12 mouse cellular contexts compared by ENCODE assay signal in the genomic region with DNA sequence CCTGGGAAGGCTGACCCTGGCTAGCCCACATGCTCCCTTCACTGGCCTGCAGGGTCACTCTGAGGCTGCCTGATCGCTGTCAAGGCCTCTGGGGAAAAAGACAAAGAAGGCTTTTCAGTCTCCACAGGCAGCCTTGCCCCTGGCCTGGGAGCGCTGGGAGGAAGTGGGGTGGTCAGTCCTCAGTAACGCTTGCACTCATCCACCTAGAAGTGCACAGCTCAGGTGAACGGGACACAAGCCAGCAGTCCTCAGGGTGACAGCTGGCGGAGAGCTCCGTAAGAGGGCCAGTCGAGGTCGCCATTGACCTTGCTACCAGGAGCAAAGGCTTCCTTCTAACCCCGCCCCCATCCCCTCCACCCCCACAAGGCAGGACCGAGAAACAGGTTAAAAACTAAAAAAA. TPM values are rescaled to one million over a fixed set of nuclear protein-coding genes. Genes with fewer than 3 reads are reported as not detected.
A peak's percentile ranks its signal among the peaks of the same experiment; 100 is the strongest.
DNase-seq lines count a peak whose midpoint lies in the region; ATAC-seq lines count a peak whose summit lies in the region.
"Had no signal": no experiment of that assay in that cellular context is flagged by ENCODE, and none has a peak within 500 bp of the region (broad histone marks: within the 10 kb centered on the region; RNA-seq: fewer than 3 reads in every experiment).

No protein-coding gene starts in this region.

- no peak overlapping the region for H3K4me2 ChIP-seq in kidney, embryonic 14.5 days (replicated peaks; ENCODE audit: low read depth, low read length)
- no peak overlapping the region for H3K4me2 ChIP-seq in embryonic facial prominence, embryonic 13.5 days
- no peak overlapping the region for H3K4me2 ChIP-seq in limb, embryonic 15.5 days
- H3K4me2 ChIP-seq: forebrain, embryonic 12.5 days; liver, embryonic 13.5 days; midbrain, embryonic 11.5 days had no signal

- H3K4me3 ChIP-seq in kidney, embryonic 14.5 days (ENCODE audit: low read length): no peak overlapping the region
- 0 out of 2 replicates have a peak overlapping the region, but pooled peaks have one; percentile 1 for H3K4me3 ChIP-seq in embryonic facial prominence, embryonic 10.5 days
- no peak overlapping the region for H3K4me3 ChIP-seq in embryonic facial prominence, embryonic 13.5 days
- no peak overlapping the region for H3K4me3 ChIP-seq in limb, embryonic 15.5 days
- H3K4me3 ChIP-seq: forebrain, embryonic 12.5 days; liver, embryonic 13.5 days had no signal

- no peak for DNase-seq in kidney, adult 9 months
- DNase-seq in embryonic facial prominence, embryonic 10.5 days (ENCODE audit: low spot score): peak; percentile 43
- no peak for DNase-seq in thymus, postnatal 36 days
- no peak for DNase-seq in right cerebral cortex, postnatal 4 days
- DNase-seq: gastrocnemius, postnatal 25 days; liver, embryonic 13.5 days had no signal

- peaks cover 4% of the 10 kb centered on the region; the same call in 1 of the 2 replicates for H3K36me3 ChIP-seq in kidney, embryonic 14.5 days (ENCODE audit: control insufficient read depth, insufficient read depth, low read length)
- peaks cover 54% of the 10 kb centered on the region for H3K36me3 ChIP-seq in embryonic facial prominence, embryonic 10.5 days (replicated peaks)
- H3K36me3 ChIP-seq in embryonic facial prominence, embryonic 13.5 days: peaks cover 23% of the 10 kb centered on the region
- peaks cover 14% of the 10 kb centered on the region; the same call in 1 of the 2 replicates for H3K36me3 ChIP-seq in limb, embryonic 15.5 days

- H3K9ac ChIP-seq in kidney, embryonic 14.5 days (ENCODE audit: low read depth, low read length): peak overlapping the region; percentile 28; the same call in 1 of the 2 replicates
- peak overlapping the region; percentile 49; the same call in 1 of the 2 replicates for H3K9ac ChIP-seq in embryonic facial prominence, embryonic 13.5 days
- H3K9ac ChIP-seq in limb, embryonic 15.5 days: no peak overlapping the region
- H3K9ac ChIP-seq: forebrain, embryonic 12.5 days; liver, embryonic 13.5 days had no signal

- ATAC-seq in kidney, embryonic 14.5 days (ENCODE audit: low FRiP score, low TSS enrichment): 0 out of 2 replicates have a peak, but pooled peaks have one; percentile 4
- ATAC-seq in embryonic facial prominence, embryonic 13.5 days (ENCODE audit: insufficient number of reproducible peaks, insufficient read depth, low FRiP score, low TSS enrichment, low read depth): no peak
- 0 out of 2 replicates have a peak, but pooled peaks have one; percentile 11 for ATAC-seq in limb, embryonic 15.5 days (ENCODE audit: insufficient number of reproducible peaks, low FRiP score, low TSS enrichment, low read depth)
- ATAC-seq: inflammation-experienced regulatory T-cells, adult 6 months had no signal

- 42% methylated on average over 10 of the region's 10 CpGs for WGBS in kidney, embryonic 14.5 days
- 39% methylated on average over 10 of the region's 10 CpGs for WGBS in embryonic facial prominence, embryonic 10.5 days
- WGBS in embryonic facial prominence, embryonic 13.5 days: 44% methylated on average over 10 of the region's 10 CpGs
- 54% methylated on average over 10 of the region's 10 CpGs for WGBS in limb, embryonic 15.5 days

- H3K27me3 ChIP-seq in kidney, embryonic 14.5 days (ENCODE audit: control insufficient read depth, insufficient read depth, low read length): no peaks in the 10 kb centered on the region
- H3K27me3 ChIP-seq in embryonic facial prominence, embryonic 10.5 days (replicated peaks; ENCODE audit: low read depth, poor library complexity, severe bottlenecking): no peaks in the 10 kb centered on the region
- H3K27me3 ChIP-seq in embryonic facial prominence, embryonic 13.5 days: no peaks in the 10 kb centered on the region
- no peaks in the 10 kb centered on the region for H3K27me3 ChIP-seq in limb, embryonic 15.5 days
- H3K27me3 ChIP-seq: forebrain, embryonic 12.5 days; liver, embryonic 13.5 days had no signal

- peak overlapping the region; percentile 76 for H3K27ac ChIP-seq in kidney, embryonic 14.5 days (ENCODE audit: low read depth, low read length)
- peak overlapping the region; percentile 82 for H3K27ac ChIP-seq in embryonic facial prominence, embryonic 10.5 days (replicated peaks)
- H3K27ac ChIP-seq in embryonic facial prominence, embryonic 13.5 days: peak overlapping the region; percentile 89
- peak overlapping the region; percentile 83 for H3K27ac ChIP-seq in limb, embryonic 15.5 days
- H3K27ac ChIP-seq: liver, embryonic 13.5 days had no signal

- no peaks in the 10 kb centered on the region; the same call in 1 of the 2 replicates for H3K9me3 ChIP-seq in kidney, embryonic 14.5 days (ENCODE audit: control insufficient read depth, low read length)
- H3K9me3 ChIP-seq in embryonic facial prominence, embryonic 10.5 days: no peaks in the 10 kb centered on the region
- 0 out of 2 replicates have a peak, but pooled peaks cover 7% of the 10 kb centered on the region for H3K9me3 ChIP-seq in embryonic facial prominence, embryonic 13.5 days
- H3K9me3 ChIP-seq in limb, embryonic 15.5 days: no peaks in the 10 kb centered on the region
- H3K9me3 ChIP-seq: forebrain, embryonic 12.5 days; liver, embryonic 13.5 days had no signal

- peaks cover 17% of the 10 kb centered on the region for H3K4me1 ChIP-seq in kidney, embryonic 14.5 days (ENCODE audit: control insufficient read depth, insufficient read depth, low read length)
- H3K4me1 ChIP-seq in embryonic facial prominence, embryonic 10.5 days: peaks cover 25% of the 10 kb centered on the region
- peaks cover 22% of the 10 kb centered on the region for H3K4me1 ChIP-seq in embryonic facial prominence, embryonic 13.5 days
- peaks cover 20% of the 10 kb centered on the region for H3K4me1 ChIP-seq in limb, embryonic 15.5 days
- H3K4me1 ChIP-seq: liver, embryonic 13.5 days had no signal

RNA-seq across cellular contexts. Expression of a gene that starts 13.6 kb away (rescaled TPM):
- polyA plus RNA-seq in kidney, embryonic 14.5 days (2014; fragmentation: Nextera tagmentation; extraction: Ambion mirVana): 92.7 and 108 TPM in 2 replicates
- 88.0 and 93.2 TPM in 2 replicates for polyA plus RNA-seq in embryonic facial prominence, embryonic 10.5 days (2016; fragmentation: Nextera tagmentation; extraction: Ambion mirVana)
- polyA plus RNA-seq in embryonic facial prominence, embryonic 13.5 days (2015; fragmentation: Nextera tagmentation; extraction: Ambion mirVana): 104 and 114 TPM in 2 replicates
- polyA plus RNA-seq in limb, embryonic 15.5 days (2015; fragmentation: Nextera tagmentation; extraction: Ambion mirVana): 119 and 126 TPM in 2 replicates

RNA-seq across cellular contexts. Expression of a gene that starts 37.1 kb away (rescaled TPM):
- 25.0 and 53.0 TPM in 2 replicates for polyA plus RNA-seq in kidney, embryonic 14.5 days (2014; fragmentation: Nextera tagmentation; extraction: Ambion mirVana)
- polyA plus RNA-seq in embryonic facial prominence, embryonic 10.5 days (2016; fragmentation: Nextera tagmentation; extraction: Ambion mirVana): 29.5 and 32.8 TPM in 2 replicates
- polyA plus RNA-seq in embryonic facial prominence, embryonic 13.5 days (2015; fragmentation: Nextera tagmentation; extraction: Ambion mirVana): 32.6 and 38.3 TPM in 2 replicates
- polyA plus RNA-seq in limb, embryonic 15.5 days (2015; fragmentation: Nextera tagmentation; extraction: Ambion mirVana): 49.5 and 51.5 TPM in 2 replicates
